Mouse (Mus musculus): Measurements from ENCODE around the gene Arhgap11a.

Gene Arhgap11a

DNA sequence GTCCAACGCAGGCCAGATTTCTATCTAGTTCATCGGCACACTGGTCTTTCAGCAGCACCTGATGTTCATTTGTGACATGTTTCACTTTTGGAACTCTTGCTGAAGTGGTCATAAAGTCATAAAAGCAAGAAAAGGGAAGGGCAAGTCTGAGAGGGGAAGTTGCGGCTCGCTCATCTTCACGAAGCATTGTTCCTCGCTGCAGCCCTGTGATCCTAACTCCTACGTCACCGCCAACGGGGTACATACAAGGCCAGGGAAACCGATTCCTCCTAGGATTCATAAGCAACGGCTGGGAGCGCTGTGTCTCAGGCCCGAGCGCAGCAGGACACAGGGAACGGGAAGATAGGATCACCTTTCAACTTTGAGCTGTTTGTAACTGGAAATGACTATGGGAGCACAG is 28.3 kb downstream of the Arhgap11a start:
- in situ Hi-C loops (cut with MboI, MseI) = no loop called here

DNA sequence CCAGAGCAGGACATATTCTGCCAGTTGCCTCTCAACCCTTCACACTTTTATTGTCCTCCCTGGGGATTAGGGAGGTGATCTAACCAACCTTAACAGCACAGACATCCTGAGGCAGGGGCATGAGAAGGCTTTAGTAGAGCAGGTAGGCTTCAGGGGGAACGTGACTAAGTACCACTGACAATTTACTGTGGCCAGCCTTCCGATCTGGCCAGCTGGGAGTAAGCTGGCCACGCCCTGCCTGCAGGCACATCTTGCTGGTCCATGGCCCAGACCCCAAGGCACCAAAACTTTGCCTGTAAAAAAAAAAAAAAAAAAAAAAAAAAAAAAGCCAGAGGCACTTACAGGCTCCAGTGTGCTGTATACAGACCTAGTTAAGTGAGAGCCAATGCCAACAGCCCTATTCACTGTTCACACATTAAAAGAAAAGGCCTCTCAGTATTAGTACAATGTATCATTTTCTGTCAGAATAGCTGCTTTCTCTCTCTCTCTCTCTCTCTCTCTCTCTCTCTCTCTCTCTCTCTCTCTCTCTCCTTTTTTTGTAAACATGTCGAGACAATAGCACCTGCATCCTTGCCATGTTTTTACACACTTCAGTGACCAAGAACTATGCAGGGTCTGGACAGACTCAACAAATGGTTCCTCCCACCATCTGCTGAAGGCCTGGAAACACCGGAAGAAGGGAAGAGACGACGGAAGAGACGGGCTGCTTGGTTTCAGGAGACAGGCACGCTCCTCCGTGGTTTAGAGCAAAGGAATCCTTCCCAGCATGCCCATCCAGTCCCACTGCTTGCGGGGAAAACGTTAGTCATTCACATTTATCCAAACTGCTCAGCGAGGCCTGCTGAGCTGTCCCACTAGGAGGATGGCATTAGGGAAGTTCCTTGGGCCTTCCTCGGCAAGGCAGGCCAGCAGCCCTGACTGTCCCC is 30.5 kb downstream of the Arhgap11a start:
- in situ Hi-C loops (cut with MboI, MseI) = no loop called here

DNA sequence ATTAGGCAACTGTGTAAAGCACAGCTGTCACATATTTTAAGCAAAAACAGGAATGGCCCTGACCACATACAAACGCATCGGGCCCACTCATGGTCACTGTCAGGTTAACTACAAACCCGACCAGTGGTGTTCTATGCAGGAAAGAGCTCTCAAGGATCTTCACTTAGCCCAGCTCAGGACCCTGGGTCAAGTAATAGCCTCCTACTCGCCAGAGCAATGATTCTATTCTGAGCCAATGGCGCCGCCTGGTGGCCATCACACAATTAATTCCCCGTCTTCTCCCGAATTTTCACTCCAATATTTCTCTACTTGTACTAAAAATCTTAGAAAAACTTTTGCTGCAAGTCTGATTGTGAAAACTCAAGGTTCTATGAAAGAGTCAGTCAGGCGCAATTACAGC is 40.8 kb downstream of the Arhgap11a start:
- in situ Hi-C loops (cut with MboI, MseI) = loop anchor here (5.0 kb wide), 1 partner anchor 310 kb away; no protein-coding TSS in a partner anchor

DNA sequence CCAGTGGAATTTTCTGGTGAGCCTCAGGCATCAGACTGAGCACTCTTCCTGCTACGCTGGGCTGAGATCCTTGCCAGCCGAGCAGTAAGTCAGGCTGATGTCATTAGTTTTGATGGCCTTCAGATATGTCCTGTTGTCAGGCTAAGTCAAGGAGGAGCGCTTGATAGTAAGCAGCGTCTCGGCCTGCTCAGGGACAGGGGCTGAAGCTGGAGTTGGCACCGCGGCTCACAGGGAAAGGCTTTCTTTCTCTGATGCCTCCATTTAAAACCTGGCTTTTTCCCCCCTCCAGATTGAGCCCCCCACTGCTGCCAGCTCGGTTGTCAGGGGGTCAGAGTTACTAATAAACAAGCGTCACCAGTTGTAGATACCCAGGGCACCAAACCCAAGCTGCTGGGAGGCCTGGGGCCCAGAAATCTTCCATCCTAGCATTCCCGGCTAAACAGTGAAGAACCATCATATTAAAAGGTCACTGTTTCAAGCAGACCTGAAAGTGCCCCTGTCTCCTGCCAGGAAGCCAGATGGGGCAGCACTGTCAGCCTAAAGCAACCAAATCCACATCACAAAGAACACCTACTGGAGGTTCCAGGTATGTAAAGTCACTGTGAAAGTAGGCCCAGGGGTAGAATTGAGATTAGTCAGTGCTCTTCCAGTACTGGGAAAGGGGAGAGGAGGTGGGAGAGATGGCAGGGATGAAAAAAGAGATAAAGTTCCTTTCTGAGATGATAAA is 41.4 kb downstream of the Arhgap11a start:
- in situ Hi-C loops (cut with MboI, MseI) = loop anchor here (5.0 kb wide), 1 partner anchor 310 kb away; no protein-coding TSS in a partner anchor

DNA sequence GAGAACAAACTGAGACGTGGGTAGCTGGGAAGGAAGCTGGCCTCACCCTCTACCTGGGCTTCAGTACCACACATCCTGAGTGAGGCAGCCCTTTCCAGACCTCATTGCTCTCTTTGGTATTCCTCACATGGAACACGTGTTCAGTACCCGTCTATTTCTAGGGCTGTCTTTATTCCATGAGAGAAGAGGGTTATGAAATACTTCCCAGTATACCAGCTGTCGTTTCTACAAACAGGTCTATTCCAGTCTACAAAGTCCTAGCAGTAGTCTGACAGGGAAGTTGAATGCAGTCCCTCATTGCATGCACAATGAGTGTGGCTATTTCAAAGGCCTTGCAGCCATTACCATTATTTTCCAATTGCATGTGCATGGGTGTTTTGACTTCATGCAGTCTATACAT is 42.7 kb downstream of the Arhgap11a start:
- in situ Hi-C loops (cut with MboI, MseI) = loop anchor here (5.0 kb wide), 1 partner anchor 308 kb away; no protein-coding TSS in a partner anchor

DNA sequence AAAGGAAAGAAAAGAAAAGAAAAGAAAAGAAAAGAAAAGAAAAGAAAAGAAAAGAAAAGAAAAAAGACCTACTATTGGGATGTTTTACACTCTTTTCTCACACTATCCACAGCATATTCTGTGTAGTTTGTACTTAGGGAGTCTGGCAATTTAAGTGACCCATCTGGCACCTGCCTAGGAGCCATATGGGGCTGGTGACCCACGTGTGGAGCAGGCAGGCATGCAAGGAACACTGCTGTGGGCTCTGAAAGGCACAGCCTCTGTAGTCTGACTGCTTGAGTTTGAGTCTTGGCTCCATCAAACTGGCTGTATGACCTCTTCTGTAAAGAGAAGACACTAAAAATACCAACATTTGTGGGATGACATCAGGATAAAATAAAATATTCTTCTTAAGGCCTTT is 44.7 kb downstream of the Arhgap11a start:
- in situ Hi-C loops (cut with MboI, MseI) = no loop called here

DNA sequence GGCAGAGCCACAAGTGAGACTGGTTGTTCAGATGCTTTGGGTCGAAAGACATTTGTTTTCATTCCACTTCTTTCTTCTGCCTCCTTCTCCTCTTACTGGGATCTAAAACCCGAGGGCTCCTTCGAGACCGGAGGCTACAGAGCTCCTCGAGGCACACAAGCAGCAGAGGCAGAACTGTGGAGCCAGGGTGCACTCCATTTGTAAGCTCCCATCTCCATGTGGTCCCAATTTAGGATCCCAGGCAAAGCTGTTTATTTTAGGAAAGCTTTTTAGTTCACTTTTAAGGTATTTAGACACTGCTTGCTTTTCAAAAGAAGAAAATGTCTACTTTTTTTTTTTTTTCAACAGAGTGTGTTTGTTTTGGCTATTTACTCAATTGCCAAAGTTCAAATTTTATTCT is 47.6 kb downstream of the Arhgap11a start:
- in situ Hi-C loops (cut with MboI, MseI) = no loop called here

DNA sequence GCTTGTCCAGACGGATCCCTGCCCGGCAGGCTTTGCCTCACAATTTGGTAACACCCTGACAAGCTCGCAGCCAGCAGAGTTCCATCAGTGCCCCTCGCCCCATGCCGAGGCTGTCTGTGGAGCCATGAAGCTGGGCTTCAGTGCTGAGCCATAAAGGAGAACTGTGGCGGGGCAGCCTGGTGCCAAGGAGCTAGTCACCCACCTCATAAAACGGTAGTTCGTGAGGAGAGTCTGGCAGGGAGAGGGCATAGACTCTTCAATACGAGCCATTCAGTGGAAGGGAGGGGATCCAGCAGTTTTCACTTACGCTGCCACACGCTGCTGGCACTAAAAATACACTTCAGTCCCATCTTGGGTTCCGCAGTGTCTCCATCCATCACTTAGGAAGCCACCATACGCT is 49.9 kb downstream of the Arhgap11a start:
- in situ Hi-C loops (cut with MboI, MseI) = no loop called here

DNA sequence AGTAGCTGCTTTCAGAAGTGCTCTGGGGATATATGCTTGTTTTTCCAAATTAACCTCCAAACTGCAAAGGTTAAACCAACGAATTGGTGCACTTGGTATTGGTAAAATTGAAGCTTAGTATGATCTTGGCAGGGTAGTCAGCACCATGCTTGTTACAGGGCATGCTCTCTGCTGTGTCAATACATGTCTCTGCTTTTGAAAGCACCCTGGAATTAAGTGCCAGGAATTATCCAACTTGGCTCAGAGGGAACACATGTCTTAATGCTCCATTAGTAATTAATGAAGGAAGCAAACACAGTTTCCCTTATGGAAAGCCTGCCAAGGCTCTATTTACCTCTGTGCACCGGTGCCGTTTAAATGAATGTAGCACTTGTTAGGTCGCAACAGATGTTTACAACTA is 53.3 kb downstream of the Arhgap11a start:
- in situ Hi-C loops (cut with MboI, MseI) = no loop called here

DNA sequence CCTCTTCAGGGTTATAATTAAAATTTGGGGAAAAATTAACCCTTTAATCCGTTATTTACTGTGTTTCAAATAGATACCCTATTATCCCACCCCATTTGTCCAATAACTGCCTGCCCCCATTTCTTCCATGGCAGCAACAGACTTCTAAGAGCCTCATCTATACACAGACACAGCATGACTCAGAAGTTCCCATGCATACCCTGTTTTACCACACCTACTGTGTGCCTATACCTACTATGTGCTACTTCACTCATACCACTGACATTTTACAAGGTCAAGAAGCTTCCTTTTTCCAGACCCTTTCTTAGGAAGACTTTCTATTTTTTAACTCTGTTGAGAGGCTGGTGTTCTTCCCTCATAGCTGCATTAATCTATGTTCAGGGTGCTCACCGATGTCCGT is 54.9 kb downstream of the Arhgap11a start:
- in situ Hi-C loops (cut with MboI, MseI) = no loop called here

DNA sequence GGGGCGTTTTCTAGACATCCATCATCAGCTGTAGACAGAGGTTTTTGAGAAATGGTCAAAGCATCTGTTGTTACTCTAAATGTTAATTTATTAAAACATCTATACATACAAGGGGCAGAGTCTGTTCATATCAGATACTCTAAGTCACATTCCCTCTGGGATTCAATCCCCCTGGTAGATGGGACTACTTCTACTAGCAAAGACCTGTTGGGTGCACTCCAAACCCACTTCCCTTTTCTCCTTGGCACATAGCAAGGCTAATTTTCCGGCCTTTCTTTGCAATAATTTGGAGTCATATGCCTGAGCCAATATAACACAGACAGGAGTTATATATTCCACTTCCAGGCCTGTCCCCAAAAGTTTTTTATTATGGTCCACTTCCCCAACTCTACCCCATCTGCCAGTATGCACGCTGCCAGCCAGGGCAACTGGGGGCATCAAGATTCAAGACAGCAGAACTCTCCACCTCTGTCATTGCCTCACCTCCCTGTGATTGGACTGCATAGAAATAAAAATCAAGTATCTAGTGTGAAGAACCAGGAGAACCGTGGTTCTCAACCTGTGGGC is 59.6 kb downstream of the Arhgap11a start:
- in situ Hi-C loops (cut with MboI, MseI) = no loop called here

DNA sequence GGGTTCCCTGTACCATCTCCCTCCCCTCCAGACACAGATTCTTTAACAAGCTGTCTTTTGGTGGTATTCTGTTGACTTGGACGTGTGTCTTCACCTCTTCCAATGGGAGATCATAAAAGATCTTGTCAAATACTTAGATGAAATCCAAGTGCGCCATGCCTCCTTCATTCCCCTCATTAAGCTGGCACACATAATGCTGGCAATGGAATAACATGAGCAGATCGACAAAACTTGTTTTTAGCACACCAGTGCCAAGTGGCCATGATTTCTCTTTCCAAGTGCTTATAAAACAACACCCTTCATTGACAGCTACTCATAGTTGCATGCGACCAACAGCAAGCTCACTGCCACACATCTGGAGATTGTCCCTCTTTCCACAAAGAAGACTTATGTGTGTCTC is 60.6 kb downstream of the Arhgap11a start:
- in situ Hi-C loops (cut with MboI, MseI) = no loop called here

DNA sequence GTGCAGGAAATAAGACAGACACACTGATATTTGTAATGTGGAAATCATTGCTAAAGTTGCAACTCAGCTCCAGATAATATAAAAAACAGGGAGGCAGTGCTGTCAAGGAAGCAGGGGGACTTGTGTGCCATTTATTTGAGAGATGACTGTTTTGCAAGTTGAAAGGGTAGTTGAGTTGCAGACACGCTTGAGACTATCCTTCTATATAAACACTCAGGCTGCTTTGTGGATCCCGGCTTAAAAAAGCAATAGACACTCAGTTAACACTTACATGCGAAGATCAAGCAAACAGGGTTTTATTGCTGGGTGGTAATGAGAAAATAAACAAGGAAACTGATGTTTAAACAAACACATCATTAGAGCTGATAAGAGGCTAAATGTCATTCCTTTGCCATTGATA is 63.6 kb downstream of the Arhgap11a start:
- in situ Hi-C loops (cut with MboI, MseI) = no loop called here

DNA sequence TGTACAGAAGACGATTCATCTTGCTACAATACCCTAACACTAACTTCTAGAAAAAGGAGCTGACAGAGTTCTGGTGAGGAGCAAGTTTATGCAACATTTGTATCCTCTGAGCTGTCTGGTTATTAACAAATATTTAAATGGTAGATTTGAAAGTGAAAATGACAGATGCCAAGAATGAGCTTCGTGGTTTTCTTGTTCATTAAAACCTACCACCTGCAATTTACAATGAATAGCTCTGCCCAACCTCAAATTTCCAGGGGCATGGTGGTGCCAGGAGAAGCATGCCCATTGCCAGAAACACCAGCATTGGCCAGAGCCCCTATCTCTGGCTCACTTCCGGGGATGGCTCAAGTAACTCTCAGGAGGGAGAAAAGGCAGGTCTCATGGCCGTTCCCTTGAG is 66.9 kb downstream of the Arhgap11a start:
- in situ Hi-C loops (cut with MboI, MseI) = no loop called here
